In genomic region chr6:86400972-86401371, GRCm38 (mm10) we compare ENCODE assay signal across 7 mouse cellular contexts. TPM values are rescaled to one million over a fixed set of nuclear protein-coding genes. Genes with fewer than 3 reads are reported as not detected.
DNase-seq lines count a peak whose midpoint lies in the region; ATAC-seq and TF ChIP-seq lines count a peak whose summit lies in the region.

No protein-coding gene starts in this region.

- 7% methylated on average over 9 of the region's 9 CpGs for WGBS in hindbrain, embryonic 11.5 days

- H3K27me3 ChIP-seq in Patski = no peaks in the 10 kb centered on the region
- no peaks in the 10 kb centered on the region for H3K27me3 ChIP-seq in hindbrain, embryonic 11.5 days (ENCODE audit: control insufficient read depth, insufficient read depth, low read length)
- no peaks in the 10 kb centered on the region for H3K27me3 ChIP-seq in megakaryocyte, embryonic 14.5 days (replicated peaks)

- DNase-seq in Patski (ENCODE audit: low read depth, low spot score) = no peak
- peak; percentile 63 for DNase-seq in cerebellum, adult 9-10 months
- DNase-seq in frontal cortex, postnatal 10 days (ENCODE audit: low spot score in 2 of 2) = peak; percentile 28 to 49
- DNase-seq in hindbrain, embryonic 11.5 days (ENCODE audit: low spot score) = peak; percentile 77
- peak; percentile 37 to 70 for DNase-seq in left cerebral cortex, adult 9 months (ENCODE audit: low spot score in 2 of 2)
- peak; percentile 23 for DNase-seq in right cerebral cortex, postnatal 25 days

- POLR2A ChIA-PET in Patski (lab: Charles Lee) = interaction anchor here (0.6 to 1.4 kb wide), 3 partner anchors 30 to 907 kb away, joined by 3 to 6 read pairs (median 3); partner anchors contain the start of gene Fam136a

- H3K4me3 ChIP-seq in hindbrain, embryonic 11.5 days (ENCODE audit: low read depth, low read length) = no peak overlapping the region
- H3K4me3 ChIP-seq in megakaryocyte, embryonic 14.5 days (replicated peaks) = peak overlapping the region; percentile 84

- ATAC-seq in Patski = peak; percentile 68
- no peak for ATAC-seq in hindbrain, embryonic 11.5 days (ENCODE audit: low FRiP score)

- no peak for TF ChIP-seq CTCF in Patski (IDR thresholded peaks at IDR 0.05)

- H3K36me3 ChIP-seq in hindbrain, embryonic 11.5 days (ENCODE audit: control insufficient read depth, insufficient read depth, low read length) = no peaks in the 10 kb centered on the region
- no peaks in the 10 kb centered on the region for H3K36me3 ChIP-seq in megakaryocyte, embryonic 14.5 days (replicated peaks; ENCODE audit: low read length)

- no peak overlapping the region for H3K9ac ChIP-seq in hindbrain, embryonic 11.5 days (ENCODE audit: low read depth, low read length)

- H3K4me1 ChIP-seq in hindbrain, embryonic 11.5 days (replicated peaks; ENCODE audit: control insufficient read depth, insufficient read depth, low read length) = no peaks in the 10 kb centered on the region
- H3K4me1 ChIP-seq in megakaryocyte, embryonic 14.5 days = peaks cover 54% of the 10 kb centered on the region

- CTCF ChIA-PET in Patski (lab: Charles Lee) = interaction anchor here (1.3 to 4.9 kb wide), 4 partner anchors 9 to 35 kb away, joined by 3 to 50 read pairs (median 6); partner anchors contain the start of genes Fam136a and Snrpg

- no peak overlapping the region for H3K27ac ChIP-seq in hindbrain, embryonic 11.5 days (ENCODE audit: low read depth, low read length)

- H3K9me3 ChIP-seq in hindbrain, embryonic 11.5 days (ENCODE audit: control insufficient read depth, low read length) = no peaks in the 10 kb centered on the region
- no peaks in the 10 kb centered on the region for H3K9me3 ChIP-seq in megakaryocyte, embryonic 14.5 days

- in situ Hi-C loops in Patski (cut with MboI; ENCODE audit: low pct_unique_long_range_greater_than_20kb) = loop anchor here (5.0 kb wide), 1 partner anchor 34 kb away; the partner anchor contains the start of gene Fam136a

- H3K4me2 ChIP-seq in hindbrain, embryonic 11.5 days (replicated peaks; ENCODE audit: low read depth, low read length) = peak overlapping the region; percentile 20; the same call in 1 of the 2 replicates

RNA-seq across cellular contexts. Expression of gene Tia1, which starts 3.0 kb away (rescaled TPM):
- 91.4 TPM for polyA plus RNA-seq in Patski (2021)
- polyA plus RNA-seq in hindbrain, embryonic 11.5 days (2014; fragmentation: Nextera tagmentation; extraction: Ambion mirVana) = 270 and 292 TPM in 2 replicates
- polyA plus RNA-seq in megakaryocyte, embryonic 14.5 days (2012; ENCODE audit: insufficient read depth, low replicate concordance) = 2.0 and 6.4 TPM in 2 replicates

RNA-seq across cellular contexts. Expression of gene Pcyox1, which starts 4.0 kb away (rescaled TPM):
- polyA plus RNA-seq in Patski (2021) = 151 TPM
- polyA plus RNA-seq in hindbrain, embryonic 11.5 days (2014; fragmentation: Nextera tagmentation; extraction: Ambion mirVana) = 107 and 109 TPM in 2 replicates
- 8.2 and 12.4 TPM in 2 replicates for polyA plus RNA-seq in megakaryocyte, embryonic 14.5 days (2012; ENCODE audit: insufficient read depth, low replicate concordance)

RNA-seq across cellular contexts. Expression of gene Gm44790, which starts 25.5 kb away (rescaled TPM):
- 3.1 TPM for polyA plus RNA-seq in Patski (2021)
- polyA plus RNA-seq in hindbrain, embryonic 11.5 days (2014; fragmentation: Nextera tagmentation; extraction: Ambion mirVana) = not detected in 2 replicates
- not detected in 2 replicates for polyA plus RNA-seq in megakaryocyte, embryonic 14.5 days (2012; ENCODE audit: insufficient read depth, low replicate concordance)

RNA-seq across cellular contexts. Expression of gene Snrpg, which starts 29.9 kb away (rescaled TPM):
- 125 TPM for polyA plus RNA-seq in Patski (2021)
- 610 and 651 TPM in 2 replicates for polyA plus RNA-seq in hindbrain, embryonic 11.5 days (2014; fragmentation: Nextera tagmentation; extraction: Ambion mirVana)
- polyA plus RNA-seq in megakaryocyte, embryonic 14.5 days (2012; ENCODE audit: insufficient read depth, low replicate concordance) = 2.9 and 11.4 TPM in 2 replicates

RNA-seq across cellular contexts. Expression of gene Fam136a, which starts 35.5 kb away (rescaled TPM):
- 36.3 TPM for polyA plus RNA-seq in Patski (2021)
- polyA plus RNA-seq in hindbrain, embryonic 11.5 days (2014; fragmentation: Nextera tagmentation; extraction: Ambion mirVana) = 137 and 140 TPM in 2 replicates
- 2.8 and 6.7 TPM in 2 replicates for polyA plus RNA-seq in megakaryocyte, embryonic 14.5 days (2012; ENCODE audit: insufficient read depth, low replicate concordance)

Comparison
In these comparisons a context has a peak if more than half of its experiments do, and no peak if none do; other contexts are left out.
1. RNA of gene Tia1, which starts 3.0 kb away (polyA plus RNA-seq): 270 to 292 TPM in hindbrain, embryonic 11.5 days and 91.4 TPM in Patski (single experiment); 2.0 to 6.4 TPM in megakaryocyte, embryonic 14.5 days; every median in the first group is over 10 times any median in the second.